Mouse (Mus musculus) hindbrain, embryonic 10.5 days (tissue): ENCODE results near the gene Mtg1. TPM values are rescaled to one million over a fixed set of nuclear protein-coding genes. Genes with fewer than 3 reads are reported as not detected.
A peak's percentile ranks its signal among the peaks of the same experiment; 100 is the strongest.

Experiments used
- DNase-seq: peaks from one replicate; pipeline ENCODE4 v3.0.0-alpha.2; 2017; ENCODE audit warnings: low spot score
- H3K27ac ChIP-seq: fragments of 300-500 bp; sonication (generic); 2 replicates; pipeline ENCODE4 v1.5.1; 2016; ENCODE audit warnings: mild to moderate bottlenecking, moderate library complexity
- H3K27me3 ChIP-seq: fragments of 300-500 bp; sonication (generic); 2 replicates; pipeline ENCODE4 v1.6.1; 2016; ENCODE audit warnings: mild to moderate bottlenecking; ENCODE audit not compliant: poor library complexity, insufficient read depth, severe bottlenecking
- H3K36me3 ChIP-seq: fragments of 300-500 bp; sonication (generic); 2 replicates; pipeline ENCODE4 v1.6.1; 2016; ENCODE audit warnings: mild to moderate bottlenecking, moderate library complexity
- H3K4me1 ChIP-seq: fragments of 300-500 bp; sonication (generic); replicated peaks from 2 replicates; pipeline ENCODE4 v1.6.1; 2016; ENCODE audit warnings: mild to moderate bottlenecking
- H3K4me3 ChIP-seq: fragments of 300-500 bp; sonication (generic); 2 replicates; pipeline ENCODE4 v1.5.1; 2016; ENCODE audit warnings: mild to moderate bottlenecking, moderate library complexity
- H3K9me3 ChIP-seq: fragments of 300-500 bp; sonication (generic); 2 replicates; pipeline ENCODE4 v1.6.1; 2016; ENCODE audit warnings: mild to moderate bottlenecking, moderate library complexity
- WGBS: fragments of 180-500 bp; shearing (Covaris S2); methylation state at CpG from one replicate; pipeline ENCODE4 v1.1.7; 2016; 5-methylcytosine and 5-hydroxymethylcytosine counted together
- polyA plus RNA-seq: library from polyadenylated mRNA; unstranded; fragments of >200 nt; fragmentation: Nextera tagmentation; extraction: Ambion mirVana; gene quantifications from 2 replicates; pipeline ENCODE4 v1.2.1, GENCODE M21; 2016

The Mtg1 gene
- polyA plus RNA-seq, 1 experiment from 2014 or later, result 30.1 TPM

- WGBS, result 9% methylated on average over 14 of the region's 14 CpGs
- Histone ChIP-seq H3K4me3 (no peak overlapping the region), H3K36me3 (peaks cover 3% of the 10 kb centered on the region; the same call in 1 of the 2 replicates), H3K9me3 (no peaks in the 10 kb centered on the region), H3K27me3 (no peaks in the 10 kb centered on the region; the same call in 1 of the 2 replicates), H3K4me1 (peaks cover 16% of the 10 kb centered on the region), H3K27ac (no peak overlapping the region)
- peak; percentile 52 for DNase-seq
Observed at GRCm38 (mm10) chr7:140141350-140141749, 4.0 kb downstream of the Mtg1 start.

- Histone ChIP-seq H3K27me3 (no peaks in the 10 kb centered on the region; the same call in 1 of the 2 replicates), H3K4me1 (no peaks in the 10 kb centered on the region), H3K9me3 (no peaks in the 10 kb centered on the region), H3K27ac (no peak overlapping the region), H3K36me3 (peaks cover 11% of the 10 kb centered on the region; the same call in 1 of the 2 replicates), H3K4me3 (no peak overlapping the region)
- DNase-seq, result no peak
- WGBS, result 80% methylated on average over 4 of the region's 4 CpGs
Observed at GRCm38 (mm10) chr7:140144550-140144949, 7.2 kb downstream of the Mtg1 start.

GRCm38 (mm10) chr7:140153383-140153782, 16.0 kb downstream of the Mtg1 start:
- Histone ChIP-seq H3K4me3 (peak overlapping the region; percentile 52), H3K27ac (peak overlapping the region; percentile 77), H3K36me3 (0 out of 2 replicates have a peak, but pooled peaks cover 8% of the 10 kb centered on the region), H3K27me3 (peaks cover 49% of the 10 kb centered on the region), H3K4me1 (peaks cover 24% of the 10 kb centered on the region), H3K9me3 (no peaks in the 10 kb centered on the region)
- DNase-seq, result peak; percentile 56
- 4% methylated on average over 28 of the region's 28 CpGs for WGBS

- H3K9me3 ChIP-seq, result no peaks in the 10 kb centered on the region
- H3K27ac ChIP-seq, result peak overlapping the region; percentile 71
- WGBS, result 20% methylated on average over 4 of the region's 4 CpGs
- peak overlapping the region; percentile 52 for H3K4me3 ChIP-seq
- peaks cover 24% of the 10 kb centered on the region for H3K4me1 ChIP-seq
- H3K27me3 ChIP-seq, result peaks cover 49% of the 10 kb centered on the region
- DNase-seq, result no peak
- H3K36me3 ChIP-seq, result 0 out of 2 replicates have a peak, but pooled peaks cover 8% of the 10 kb centered on the region
Observed at GRCm38 (mm10) chr7:140153829-140154217, 16.5 kb downstream of the Mtg1 start.

GRCm38 (mm10) chr7:140154218-140154927, 17.0 kb downstream of the Mtg1 start, which contains the start of gene Sprn:
TSS of gene Sprn (minus strand) at chr7:140154877.
- peak within 1 kb of the TSS; percentile 52 for H3K4me3 ChIP-seq
- H3K36me3 ChIP-seq, result 0 out of 2 replicates have a peak, but pooled peaks cover 8% of the 10 kb centered on the region
- peaks cover 24% of the 10 kb centered on the region for H3K4me1 ChIP-seq
- H3K27me3 ChIP-seq, result peaks cover 49% of the 10 kb centered on the region
- WGBS, result 3% methylated on average over 28 of the region's 28 CpGs
- H3K27ac ChIP-seq, result peak within 1 kb of the TSS; percentile 71
- H3K9me3 ChIP-seq, result no peaks in the 10 kb centered on the region
- DNase-seq, result peak; percentile 37

GRCm38 (mm10) chr7:140160363-140160762, 23.0 kb downstream of the Mtg1 start:
- WGBS, result 80% methylated on average over 3 of the region's 3 CpGs
- no peaks in the 10 kb centered on the region for H3K4me1 ChIP-seq
- no peak overlapping the region for H3K27ac ChIP-seq
- no peaks in the 10 kb centered on the region for H3K9me3 ChIP-seq
- no peaks in the 10 kb centered on the region for H3K36me3 ChIP-seq
- H3K4me3 ChIP-seq, result no peak overlapping the region
- DNase-seq, result no peak
- H3K27me3 ChIP-seq, result peaks cover 11% of the 10 kb centered on the region

GRCm38 (mm10) chr7:140164664-140165063, 27.3 kb downstream of the Mtg1 start, which contains the start of gene Olfr522:
TSS of gene Olfr522 (minus strand) at chr7:140164764.
- H3K4me3 ChIP-seq, result no peak within 1 kb of the TSS
- H3K27me3 ChIP-seq, result no peaks in the 10 kb centered on the region
- no peak for DNase-seq
- WGBS, result 83% methylated on average over 7 of the region's 7 CpGs
- H3K9me3 ChIP-seq, result no peaks in the 10 kb centered on the region
- no peaks in the 10 kb centered on the region for H3K36me3 ChIP-seq
- no peaks in the 10 kb centered on the region for H3K4me1 ChIP-seq
- no peak within 1 kb of the TSS for H3K27ac ChIP-seq

- Histone ChIP-seq H3K9me3 (no peaks in the 10 kb centered on the region), H3K4me1 (no peaks in the 10 kb centered on the region), H3K4me3 (no peak overlapping the region), H3K27ac (no peak overlapping the region), H3K36me3 (no peaks in the 10 kb centered on the region), H3K27me3 (no peaks in the 10 kb centered on the region)
- DNase-seq, result no peak
- WGBS, result 82% methylated on average over 1 of the region's 1 CpGs
Observed at GRCm38 (mm10) chr7:140167950-140168349, 30.6 kb downstream of the Mtg1 start.

- Histone ChIP-seq H3K4me3 (no peak overlapping the region), H3K4me1 (no peaks in the 10 kb centered on the region), H3K27me3 (no peaks in the 10 kb centered on the region), H3K36me3 (no peaks in the 10 kb centered on the region), H3K27ac (no peak overlapping the region), H3K9me3 (no peaks in the 10 kb centered on the region)
- DNase-seq, result no peak
- 78% methylated on average over 4 of the region's 4 CpGs for WGBS
Observed at GRCm38 (mm10) chr7:140169386-140169785, 32.0 kb downstream of the Mtg1 start.

GRCm38 (mm10) chr7:140170863-140171262, 33.5 kb downstream of the Mtg1 start:
- DNase-seq, result no peak
- Histone ChIP-seq H3K27me3 (no peaks in the 10 kb centered on the region), H3K9me3 (no peaks in the 10 kb centered on the region), H3K4me1 (no peaks in the 10 kb centered on the region), H3K36me3 (no peaks in the 10 kb centered on the region), H3K27ac (no peak overlapping the region), H3K4me3 (no peak overlapping the region)
- 87% methylated on average over 3 of the region's 3 CpGs for WGBS

- Histone ChIP-seq H3K27ac (no peak within 1 kb of the TSS), H3K4me3 (no peak within 1 kb of the TSS), H3K9me3 (no peaks in the 10 kb centered on the region), H3K27me3 (no peaks in the 10 kb centered on the region), H3K4me1 (no peaks in the 10 kb centered on the region), H3K36me3 (no peaks in the 10 kb centered on the region)
- no peak for DNase-seq
- WGBS, result 50% methylated on average over 1 of the region's 1 CpGs
Observed at GRCm38 (mm10) chr7:140172936-140173335, 35.6 kb downstream of the Mtg1 start, which contains the start of gene Olfr523. TSS of gene Olfr523 (plus strand) at chr7:140173217.

- Histone ChIP-seq H3K9me3 (no peaks in the 10 kb centered on the region), H3K27ac (no peak overlapping the region), H3K4me1 (no peaks in the 10 kb centered on the region), H3K36me3 (no peaks in the 10 kb centered on the region), H3K27me3 (no peaks in the 10 kb centered on the region), H3K4me3 (no peak overlapping the region)
- 91% methylated on average over 2 of the region's 2 CpGs for WGBS
- DNase-seq, result no peak
Observed at GRCm38 (mm10) chr7:140179176-140179575, 41.8 kb downstream of the Mtg1 start.

- Histone ChIP-seq H3K27me3 (no peaks in the 10 kb centered on the region), H3K36me3 (no peaks in the 10 kb centered on the region), H3K4me3 (no peak overlapping the region), H3K9me3 (no peaks in the 10 kb centered on the region), H3K4me1 (no peaks in the 10 kb centered on the region), H3K27ac (no peak overlapping the region)
- DNase-seq, result no peak
- 82% methylated on average over 2 of the region's 2 CpGs for WGBS
Observed at GRCm38 (mm10) chr7:140180692-140181091, 43.3 kb downstream of the Mtg1 start.
